Mouse (Mus musculus) embryonic facial prominence, embryonic 11.5 days (tissue): Measurements from ENCODE around the gene Tulp1. TPM values are rescaled to one million over a fixed set of nuclear protein-coding genes. Genes with fewer than 3 reads are reported as not detected.

Source experiments
- ATAC-seq: fragments of 200-750 bp; cut with Nextera tagmentation; replicated peaks from 2 replicates; pipeline ENCODE4 v1.8.0; 2017; ENCODE audit warnings: low read depth; ENCODE audit not compliant: insufficient number of reproducible peaks, low FRiP score, low TSS enrichment
- DNase-seq: peaks from one replicate; pipeline ENCODE4 v3.0.0-alpha.2; 2015; ENCODE audit warnings: low spot score
- H3K27ac ChIP-seq: fragments of 300-500 bp; sonication (generic); replicated peaks from 2 replicates; pipeline ENCODE4 v1.5.1; 2014; ENCODE audit warnings: mild to moderate bottlenecking, low read depth, low read length, control low read depth
- H3K27me3 ChIP-seq: fragments of 300-500 bp; sonication (generic); 2 replicates; pipeline ENCODE4 v1.6.1; 2014; ENCODE audit warnings: mild to moderate bottlenecking, low read length, moderate library complexity, mixed read lengths; ENCODE audit not compliant: control insufficient read depth, insufficient read depth
- H3K36me3 ChIP-seq: fragments of 300-500 bp; sonication (generic); replicated peaks from 2 replicates; pipeline ENCODE4 v1.6.1; 2014; ENCODE audit warnings: low read depth, mild to moderate bottlenecking, low read length, moderate library complexity, mixed read lengths; ENCODE audit not compliant: control insufficient read depth, insufficient read depth
- H3K4me1 ChIP-seq: fragments of 300-500 bp; sonication (generic); 2 replicates; pipeline ENCODE4 v1.6.1; 2014; ENCODE audit warnings: low read length, mixed read lengths; ENCODE audit not compliant: control insufficient read depth, insufficient read depth
- H3K4me2 ChIP-seq: fragments of 300-500 bp; sonication (generic); 2 replicates; pipeline ENCODE4 v1.6.1; 2014; ENCODE audit warnings: low read depth, mild to moderate bottlenecking, control low read depth, low read length, moderate library complexity
- H3K4me3 ChIP-seq: fragments of 300-500 bp; sonication (generic); 2 replicates; pipeline ENCODE4 v1.5.1; 2014; ENCODE audit warnings: low read depth, low read length, control low read depth
- H3K9ac ChIP-seq: fragments of 300-500 bp; sonication (generic); replicated peaks from 2 replicates; pipeline ENCODE4 v1.6.1; 2014; ENCODE audit warnings: mild to moderate bottlenecking, control low read depth, low read length
- H3K9me3 ChIP-seq: fragments of 300-500 bp; sonication (generic); replicated peaks from 2 replicates; pipeline ENCODE4 v1.6.1; 2016; ENCODE audit warnings: mild to moderate bottlenecking, low read length, inconsistent platforms, mixed read lengths; ENCODE audit not compliant: control insufficient read depth
- WGBS: fragments of 180-500 bp; shearing (Covaris S2); extraction: QIAGEN DNeasy Blood & Tissue Kit; methylation state at CpG from one replicate; pipeline ENCODE4 v1.1.7; 2014; 5-methylcytosine and 5-hydroxymethylcytosine counted together
- polyA plus RNA-seq: library from polyadenylated mRNA; unstranded; fragments of >200 nt; fragmentation: Nextera tagmentation; extraction: Ambion mirVana; gene quantifications from 2 replicates; pipeline ENCODE4 v1.2.1, GENCODE M21; 2014

The Tulp1 gene
- polyA plus RNA-seq, 1 experiment from 2014 or later = 3.6 TPM

DNA sequence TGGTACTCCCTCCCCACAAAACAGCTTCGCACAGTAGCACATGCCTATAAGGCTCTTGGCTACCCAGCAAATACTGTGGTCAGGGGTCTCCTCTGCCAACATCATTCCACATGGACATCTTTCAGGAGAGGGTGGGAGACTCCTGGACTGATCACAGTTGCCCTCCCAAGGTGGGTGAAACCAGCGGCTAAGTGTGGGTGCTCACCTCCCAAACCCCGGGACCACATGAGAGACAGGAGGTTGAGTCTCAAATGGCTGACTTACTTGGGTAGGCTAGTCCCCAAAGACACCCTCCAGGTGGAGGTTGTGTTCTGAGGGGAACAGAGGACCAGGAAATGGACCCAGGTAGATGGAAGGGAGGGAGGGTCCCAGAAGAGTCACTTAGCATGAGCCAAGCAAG, 20.4 kb downstream of the Tulp1 start:
- Histone ChIP-seq H3K4me3 (no peak overlapping the region), H3K36me3 (peaks cover 3% of the 10 kb centered on the region; the same call in 1 of the 2 replicates), H3K4me2 (no peak overlapping the region; the same call in 1 of the 2 replicates), H3K4me1 (peaks cover 30% of the 10 kb centered on the region), H3K9me3 (no peaks in the 10 kb centered on the region), H3K27ac (no peak overlapping the region), H3K27me3 (no peaks in the 10 kb centered on the region), H3K9ac (0 out of 2 replicates have a peak overlapping the region, but pooled peaks have one; percentile 25)
- DNase-seq (no peak), ATAC-seq (no peak)
- 50% methylated on average over 3 of the region's 3 CpGs for WGBS

DNA sequence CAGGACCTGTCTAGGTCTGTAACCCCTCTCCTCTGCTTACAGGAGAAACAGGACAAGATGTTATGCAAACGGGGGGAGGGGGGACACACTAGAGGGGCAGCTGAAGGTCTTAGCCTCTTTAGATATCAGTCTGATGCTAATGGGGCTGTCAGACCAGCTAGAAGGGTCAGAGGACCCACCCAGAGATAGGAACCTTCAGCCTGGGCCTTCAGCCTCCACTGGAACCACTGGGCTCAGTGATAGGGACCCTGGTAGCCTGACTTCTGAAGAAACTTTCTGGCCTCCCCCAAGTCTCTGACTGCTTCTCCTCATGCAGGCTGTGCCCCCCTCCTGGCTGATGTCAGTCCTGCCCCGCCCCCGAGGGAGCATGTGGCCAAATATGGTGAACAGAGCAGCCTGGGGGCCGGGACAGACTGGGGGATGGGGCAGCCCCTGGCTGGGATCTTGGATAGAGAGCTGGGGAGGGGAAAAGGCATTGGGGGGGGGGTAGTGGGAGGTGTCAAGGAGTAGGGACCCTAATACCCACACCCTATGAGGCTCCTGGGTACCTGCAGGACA, 20.9 kb downstream of the Tulp1 start:
- no peaks in the 10 kb centered on the region for H3K9me3 ChIP-seq
- H3K4me1 ChIP-seq = peaks cover 30% of the 10 kb centered on the region
- peak overlapping the region; percentile 35; the same call in 1 of the 2 replicates for H3K27ac ChIP-seq
- ATAC-seq (no peak), DNase-seq (no peak)
- H3K4me3 ChIP-seq = no peak overlapping the region
- H3K4me2 ChIP-seq = no peak overlapping the region; the same call in 1 of the 2 replicates
- no peak overlapping the region; the same call in 1 of the 2 replicates for H3K9ac ChIP-seq
- 27% methylated on average over 4 of the region's 4 CpGs for WGBS
- H3K27me3 ChIP-seq = no peaks in the 10 kb centered on the region
- H3K36me3 ChIP-seq = peaks cover 5% of the 10 kb centered on the region; the same call in 1 of the 2 replicates

DNA sequence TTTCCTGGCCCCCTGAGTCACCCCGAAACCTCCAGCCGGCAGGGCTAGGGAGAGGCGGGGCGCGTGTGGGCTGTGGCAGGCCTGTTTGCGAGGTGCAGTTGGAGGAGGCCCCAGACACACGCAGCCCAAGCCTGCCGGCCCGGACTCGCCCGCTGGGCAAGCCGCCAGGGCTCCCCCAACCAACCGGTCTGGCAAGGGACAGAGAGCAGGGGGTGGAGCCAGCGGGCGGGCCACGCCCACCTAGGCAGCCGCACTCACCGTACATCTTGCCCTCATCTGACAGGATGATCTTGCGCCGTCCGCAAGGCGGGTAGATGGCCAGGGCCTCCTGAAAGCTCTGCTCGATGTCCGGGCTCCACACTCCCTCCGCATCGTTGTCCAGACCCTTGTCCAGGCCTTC, 23.9 kb downstream of the Tulp1 start:
- Histone ChIP-seq H3K27me3 (no peaks in the 10 kb centered on the region), H3K9ac (peak overlapping the region; percentile 43), H3K4me2 (peak overlapping the region; percentile 2), H3K4me3 (no peak overlapping the region), H3K27ac (peak overlapping the region; percentile 22; the same call in 1 of the 2 replicates), H3K36me3 (peaks cover 9% of the 10 kb centered on the region), H3K9me3 (no peaks in the 10 kb centered on the region), H3K4me1 (peaks cover 22% of the 10 kb centered on the region)
- peak; percentile 52 for ATAC-seq
- 10% methylated on average over 26 of the region's 26 CpGs for WGBS
- DNase-seq = peak; percentile 67

DNA sequence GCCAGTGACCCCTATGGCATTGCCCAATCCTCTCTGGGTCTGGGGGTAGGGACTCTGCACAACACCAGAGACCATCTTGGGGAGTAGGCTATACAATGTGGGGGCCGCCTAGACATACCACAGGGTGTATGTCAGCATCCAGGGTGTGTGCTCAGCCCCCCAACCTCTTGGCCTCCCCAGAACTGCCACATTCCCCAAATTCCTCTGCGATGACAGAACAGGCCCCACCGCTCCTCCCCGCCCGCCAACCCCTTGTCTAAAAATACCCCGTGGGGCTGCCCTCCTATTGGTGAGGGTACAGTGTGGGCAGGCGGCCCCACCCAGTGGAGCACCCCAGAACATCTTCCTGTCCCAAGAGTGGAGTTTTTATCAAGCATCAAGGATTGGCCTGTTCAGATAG, 24.4 kb downstream of the Tulp1 start:
- 0 out of 2 replicates have a peak overlapping the region, but pooled peaks have one; percentile 1 for H3K4me2 ChIP-seq
- H3K4me1 ChIP-seq = peaks cover 17% of the 10 kb centered on the region
- peak; percentile 7; the same call in 1 of the 2 replicates for ATAC-seq
- no peaks in the 10 kb centered on the region for H3K9me3 ChIP-seq
- DNase-seq = no peak
- no peaks in the 10 kb centered on the region for H3K27me3 ChIP-seq
- WGBS = 77% methylated on average over 7 of the region's 7 CpGs
- peak overlapping the region; percentile 22; the same call in 1 of the 2 replicates for H3K27ac ChIP-seq
- peak overlapping the region; percentile 20; the same call in 1 of the 2 replicates for H3K9ac ChIP-seq
- H3K4me3 ChIP-seq = no peak overlapping the region
- H3K36me3 ChIP-seq = peaks cover 9% of the 10 kb centered on the region

DNA sequence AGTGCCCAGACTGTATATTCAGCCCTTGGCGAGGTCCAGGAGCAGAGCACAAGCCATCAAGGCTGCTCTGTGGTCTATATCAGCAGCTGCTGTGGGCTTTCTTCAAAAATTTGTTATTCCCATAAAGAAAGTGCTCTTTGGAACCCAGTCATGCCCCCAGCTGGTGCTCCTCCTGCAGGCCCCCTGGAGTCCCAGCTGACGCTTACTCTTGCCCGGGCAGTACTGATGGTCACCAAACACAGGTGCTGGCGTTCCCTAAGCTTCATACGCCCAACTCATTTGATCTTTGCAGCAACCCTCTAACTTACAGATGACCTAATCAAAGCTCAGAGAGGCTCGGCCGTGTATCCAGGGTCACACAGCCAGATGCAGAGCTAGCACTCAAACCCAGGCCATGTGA, 27.5 kb downstream of the Tulp1 start:
- DNase-seq = no peak
- peaks cover 4% of the 10 kb centered on the region for H3K4me1 ChIP-seq
- H3K4me3 ChIP-seq = no peak overlapping the region
- WGBS = 89% methylated on average over 7 of the region's 7 CpGs
- no peaks in the 10 kb centered on the region for H3K9me3 ChIP-seq
- H3K27ac ChIP-seq = no peak overlapping the region
- no peak for ATAC-seq
- peaks cover 9% of the 10 kb centered on the region for H3K36me3 ChIP-seq
- no peak overlapping the region for H3K9ac ChIP-seq
- no peaks in the 10 kb centered on the region for H3K27me3 ChIP-seq
- H3K4me2 ChIP-seq = no peak overlapping the region

DNA sequence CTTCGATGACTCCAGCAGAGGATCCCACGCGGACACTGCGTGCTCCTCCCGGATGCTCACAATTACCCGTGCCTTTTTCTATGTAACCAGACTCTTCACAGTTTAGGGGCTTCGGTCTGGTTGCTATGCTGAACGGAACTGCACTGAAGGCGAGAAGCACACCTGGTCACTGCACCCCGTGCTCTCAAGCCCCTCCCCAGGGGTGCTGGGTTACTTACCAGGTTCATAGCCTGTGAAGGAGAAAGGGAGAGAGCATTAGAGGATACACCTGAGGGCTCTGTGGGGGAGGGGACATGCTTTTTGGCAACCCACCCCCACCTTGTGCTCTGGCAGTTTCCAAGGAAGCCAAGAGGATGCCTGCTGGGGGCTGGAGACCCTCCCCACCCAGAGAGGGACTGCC, 29.8 kb downstream of the Tulp1 start:
- H3K9ac ChIP-seq = no peak overlapping the region
- no peaks in the 10 kb centered on the region for H3K9me3 ChIP-seq
- no peak overlapping the region for H3K4me3 ChIP-seq
- H3K27me3 ChIP-seq = no peaks in the 10 kb centered on the region
- H3K4me2 ChIP-seq = no peak overlapping the region
- peaks cover 4% of the 10 kb centered on the region for H3K4me1 ChIP-seq
- no peak overlapping the region for H3K27ac ChIP-seq
- ATAC-seq (no peak), DNase-seq (no peak)
- H3K36me3 ChIP-seq = peaks cover 11% of the 10 kb centered on the region
- WGBS = 73% methylated on average over 10 of the region's 10 CpGs

DNA sequence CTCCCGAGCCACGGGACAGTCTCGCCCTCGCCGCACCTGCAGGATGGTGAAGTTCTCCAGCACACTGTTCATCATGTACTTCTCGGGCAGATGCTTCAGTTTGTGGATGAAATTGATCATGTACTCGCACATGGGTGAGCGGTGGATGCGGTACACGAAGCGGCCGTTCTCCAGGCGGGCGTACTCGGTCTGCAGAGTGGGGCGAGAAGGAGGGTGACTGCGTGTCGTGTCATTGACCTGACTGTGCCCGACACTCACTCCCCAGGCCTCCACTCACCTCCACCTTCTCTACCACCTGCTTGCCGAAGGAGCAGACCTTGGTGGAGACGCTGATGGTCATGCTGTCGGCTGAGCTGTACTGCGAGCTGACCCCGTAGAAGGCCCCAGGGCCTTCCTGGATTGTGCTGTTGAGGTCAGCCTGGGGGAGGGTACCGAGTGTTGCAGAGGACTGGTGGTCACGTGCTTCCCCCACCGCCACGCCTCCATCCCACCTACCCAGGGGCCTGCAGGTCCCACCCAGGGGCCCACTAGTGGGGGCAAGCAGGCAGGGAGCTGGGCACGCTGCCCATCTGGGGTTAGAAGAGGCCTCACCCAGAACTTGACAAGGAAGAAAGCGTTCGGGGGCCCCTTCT, 32.0 kb downstream of the Tulp1 start:
- no peaks in the 10 kb centered on the region for H3K27me3 ChIP-seq
- H3K9me3 ChIP-seq = no peaks in the 10 kb centered on the region
- peaks cover 4% of the 10 kb centered on the region for H3K4me1 ChIP-seq
- no peak overlapping the region for H3K4me2 ChIP-seq
- 0 out of 2 replicates have a peak overlapping the region, but pooled peaks have one; percentile 2 for H3K9ac ChIP-seq
- no peak for ATAC-seq
- no peak overlapping the region for H3K4me3 ChIP-seq
- H3K27ac ChIP-seq = no peak overlapping the region
- H3K36me3 ChIP-seq = peaks cover 6% of the 10 kb centered on the region; the same call in 1 of the 2 replicates
- DNase-seq = peak; percentile 47
- WGBS = 61% methylated on average over 31 of the region's 31 CpGs
